Mouse (Mus musculus) C2C12 (cell line): ENCODE data around the gene Spag6l.

Experiments
- CEBPB ChIP-seq: IDR thresholded peaks from one replicate; pipeline ENCODE4 v1.6.1; 2011; ENCODE audit warnings: low read depth, mild to moderate bottlenecking, control low read depth, moderate library complexity
- CTCF ChIP-seq: IDR thresholded peaks from one replicate; pipeline ENCODE4 v1.5.1; 2011; ENCODE audit not compliant: control insufficient read depth, insufficient read depth, insufficient read length
- MAX ChIP-seq: IDR thresholded peaks from one replicate; pipeline ENCODE4 v1.6.1; 2011; ENCODE audit warnings: mild to moderate bottlenecking, control low read depth
- MYOG ChIP-seq: IDR thresholded peaks from one replicate; pipeline ENCODE4 v1.6.1; 2011; ENCODE audit not compliant: control insufficient read depth, insufficient read length; ENCODE audit errors: extremely low read depth

DNA sequence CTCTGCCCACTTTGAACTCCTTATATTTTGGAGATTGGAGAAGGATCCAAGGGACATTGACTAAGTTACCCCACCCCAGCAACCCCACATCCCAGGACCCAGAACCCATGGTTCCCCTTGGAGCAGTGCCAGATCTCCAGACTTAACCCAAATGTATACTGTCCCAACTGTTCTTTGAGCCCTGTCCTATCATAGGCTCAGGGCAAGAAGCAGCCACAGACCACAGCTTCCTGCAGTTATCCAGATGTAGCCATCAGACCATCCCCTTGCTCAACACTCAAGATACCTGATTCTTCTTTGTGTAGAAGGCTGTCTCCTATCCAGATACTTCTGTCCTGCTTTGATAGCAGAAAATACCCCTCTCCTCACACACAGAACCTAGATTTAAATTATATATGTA lies 36.0 kb upstream of the Spag6l start:
- TF ChIP-seq MAX (no peak), CTCF (no peak), MYOG (no peak), CEBPB (no peak)
